Mouse (Mus musculus) ES-Bruce4 (cell line): ENCODE results near the gene Ank3. TPM values are rescaled to one million over a fixed set of nuclear protein-coding genes. Genes with fewer than 3 reads are reported as not detected.

Source experiments
- H3K27ac ChIP-seq: 2 replicates; pipeline ENCODE4 v1.5.1; 2012; ENCODE audit warnings: low read length, inconsistent platforms; ENCODE audit not compliant: insufficient read depth
- H3K27me3 ChIP-seq: 2 replicates; pipeline ENCODE4 v1.6.1; 2012; ENCODE audit warnings: mild to moderate bottlenecking, low read length, inconsistent platforms; ENCODE audit not compliant: control insufficient read depth, poor library complexity, insufficient read depth, severe bottlenecking
- H3K36me3 ChIP-seq: 2 replicates; pipeline ENCODE4 v1.6.1; 2012; ENCODE audit warnings: inconsistent platforms, mild to moderate bottlenecking, low read length, moderate library complexity; ENCODE audit not compliant: control insufficient read depth, poor library complexity, insufficient read depth, severe bottlenecking
- H3K4me1 ChIP-seq: one replicate; pipeline ENCODE4 v1.8.1; 2011; ENCODE audit warnings: low read length; ENCODE audit not compliant: control insufficient read depth, insufficient read depth
- H3K4me3 ChIP-seq: 2 replicates; pipeline ENCODE4 v1.5.1; 2011; ENCODE audit warnings: low read depth, mild to moderate bottlenecking, low read length
- H3K9ac ChIP-seq: 2 replicates; pipeline ENCODE4 v1.6.1; 2012; ENCODE audit warnings: low read depth, mild to moderate bottlenecking, inconsistent platforms; ENCODE audit not compliant: poor library complexity, severe bottlenecking
- H3K9me3 ChIP-seq: replicated peaks from 2 replicates; pipeline ENCODE4 v1.6.1; 2012; ENCODE audit warnings: mild to moderate bottlenecking, low read length, inconsistent platforms; ENCODE audit not compliant: control insufficient read depth, poor library complexity, insufficient read depth, severe bottlenecking
- CTCF ChIP-seq: IDR thresholded peaks from one replicate; pipeline ENCODE4 v1.8.1; 2011; ENCODE audit warnings: low read depth, low read length
- EP300 ChIP-seq: IDR thresholded peaks from 2 replicates; pipeline ENCODE4 v1.6.1; 2011; ENCODE audit warnings: low read depth, low read length; ENCODE audit not compliant: insufficient read depth
- POLR2A ChIP-seq: IDR thresholded peaks from one replicate; pipeline ENCODE4 v1.8.1; 2011; ENCODE audit warnings: low read length; ENCODE audit not compliant: insufficient read depth
- polyA plus RNA-seq: library from polyadenylated mRNA; stranded (reverse); fragments of >200 nt; gene quantifications from 2 replicates; pipeline ENCODE4 v1.2.4, GENCODE M21; 2011; ENCODE audit warnings: low read depth; ENCODE audit not compliant: missing spikeins, insufficient read depth, insufficient read length

Gene Ank3
- polyA plus RNA-seq, 1 experiment: 61.0 TPM

- Histone ChIP-seq H3K4me3 (no peak overlapping the region), H3K4me1 (no peaks in the 10 kb centered on the region), H3K9ac (no peak overlapping the region), H3K9me3 (no peaks in the 10 kb centered on the region), H3K36me3 (no peaks in the 10 kb centered on the region), H3K27ac (no peak overlapping the region), H3K27me3 (no peaks in the 10 kb centered on the region)
- no peak for TF ChIP-seq POLR2A
- TF ChIP-seq EP300: no peak
- no peak for TF ChIP-seq CTCF
Observed at GRCm38 (mm10) chr10:69796421-69796886, 397.9 kb downstream of the Ank3 start.

DNA sequence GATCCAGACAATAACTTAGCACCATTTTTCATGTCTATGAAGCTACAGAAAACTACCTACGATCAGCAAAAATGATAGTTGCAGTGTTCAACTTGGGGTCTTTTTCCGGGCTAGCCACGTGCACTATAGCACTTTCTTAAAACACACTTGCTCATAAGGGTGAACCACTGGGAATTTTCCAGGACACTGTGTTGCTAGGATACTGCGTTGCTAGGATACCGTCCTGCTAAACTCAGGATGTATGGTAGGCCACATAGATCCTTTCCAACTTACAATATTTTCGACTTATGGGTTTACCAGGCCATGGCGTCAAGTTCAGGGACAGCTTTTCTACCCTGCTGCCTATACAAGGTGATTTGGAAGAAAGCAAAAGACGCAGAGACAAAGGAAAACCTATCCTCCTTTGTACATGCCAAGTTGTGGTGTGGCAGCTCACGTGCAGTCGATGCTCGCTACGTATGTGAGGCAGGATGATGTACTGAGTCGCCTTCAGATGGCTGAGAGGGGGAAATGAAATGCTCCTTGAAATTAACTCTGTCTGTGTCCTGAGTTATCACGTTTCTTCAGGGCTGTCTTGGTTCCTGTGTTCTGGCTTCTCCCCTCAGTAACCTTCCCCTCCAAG is 404.7 kb downstream of the Ank3 start:
- Histone ChIP-seq H3K4me3 (no peak overlapping the region), H3K9ac (no peak overlapping the region), H3K36me3 (no peaks in the 10 kb centered on the region), H3K27me3 (no peaks in the 10 kb centered on the region), H3K27ac (no peak overlapping the region), H3K4me1 (no peaks in the 10 kb centered on the region), H3K9me3 (no peaks in the 10 kb centered on the region)
- no peak for TF ChIP-seq CTCF
- TF ChIP-seq EP300: no peak
- TF ChIP-seq POLR2A: no peak

GRCm38 (mm10) chr10:69804613-69805012 is 406.0 kb downstream of the Ank3 start:
- H3K27me3 ChIP-seq: no peaks in the 10 kb centered on the region

GRCm38 (mm10) chr10:69810785-69811184 is 412.2 kb downstream of the Ank3 start:
- Histone ChIP-seq H3K27me3 (no peaks in the 10 kb centered on the region), H3K9ac (no peak overlapping the region), H3K4me1 (no peaks in the 10 kb centered on the region), H3K27ac (no peak overlapping the region), H3K4me3 (no peak overlapping the region), H3K9me3 (no peaks in the 10 kb centered on the region), H3K36me3 (no peaks in the 10 kb centered on the region)
- TF ChIP-seq POLR2A (no peak), CTCF (no peak), EP300 (no peak)

More at GRCm38 (mm10) chr10:69804613-69805012, 406.0 kb downstream of the Ank3 start:
- Histone ChIP-seq H3K36me3 (no peaks in the 10 kb centered on the region), H3K9ac (no peak overlapping the region), H3K4me1 (no peaks in the 10 kb centered on the region), H3K4me3 (no peak overlapping the region), H3K27ac (no peak overlapping the region), H3K9me3 (no peaks in the 10 kb centered on the region)
- TF ChIP-seq EP300: no peak
- TF ChIP-seq CTCF: no peak
- TF ChIP-seq POLR2A: no peak

DNA sequence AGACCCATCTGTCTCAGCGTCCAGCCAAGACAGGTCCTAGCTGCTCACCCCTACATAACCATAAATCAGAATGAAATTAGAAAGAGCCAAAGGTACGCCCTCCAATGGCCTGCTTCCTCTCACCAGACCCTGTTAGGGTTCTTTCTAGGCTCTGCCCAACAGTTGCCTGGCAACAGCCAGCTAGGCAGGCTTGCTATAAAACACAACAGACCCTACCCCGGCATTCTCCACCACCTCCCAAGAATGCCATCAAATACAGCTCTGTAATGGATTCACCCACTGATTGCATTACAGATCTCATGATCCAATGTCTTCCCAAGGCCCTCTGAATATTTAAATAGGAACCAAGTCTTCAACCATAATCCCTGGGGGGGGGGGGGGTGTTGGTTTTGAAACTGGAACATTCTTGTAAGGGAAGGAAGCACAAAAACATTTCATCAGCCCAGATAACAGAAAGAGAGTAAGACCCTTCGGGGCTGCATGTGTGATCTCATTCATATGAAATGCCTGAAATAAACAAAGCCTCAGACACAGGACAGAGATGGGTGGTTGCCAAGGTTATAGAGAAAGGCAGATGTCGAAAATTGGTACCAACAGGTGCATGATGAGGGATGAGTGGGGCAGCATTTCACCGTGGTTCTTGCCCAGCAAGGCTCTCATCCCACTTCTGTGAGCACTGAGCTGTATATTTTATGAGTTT is 415.4 kb downstream of the Ank3 start:
- no peaks in the 10 kb centered on the region for H3K9me3 ChIP-seq
- no peaks in the 10 kb centered on the region for H3K4me1 ChIP-seq
- no peak overlapping the region for H3K4me3 ChIP-seq
- H3K36me3 ChIP-seq: no peaks in the 10 kb centered on the region
- TF ChIP-seq POLR2A (no peak), EP300 (no peak), CTCF (no peak)
- no peaks in the 10 kb centered on the region for H3K27me3 ChIP-seq
- no peak overlapping the region for H3K9ac ChIP-seq
- H3K27ac ChIP-seq: no peak overlapping the region

DNA sequence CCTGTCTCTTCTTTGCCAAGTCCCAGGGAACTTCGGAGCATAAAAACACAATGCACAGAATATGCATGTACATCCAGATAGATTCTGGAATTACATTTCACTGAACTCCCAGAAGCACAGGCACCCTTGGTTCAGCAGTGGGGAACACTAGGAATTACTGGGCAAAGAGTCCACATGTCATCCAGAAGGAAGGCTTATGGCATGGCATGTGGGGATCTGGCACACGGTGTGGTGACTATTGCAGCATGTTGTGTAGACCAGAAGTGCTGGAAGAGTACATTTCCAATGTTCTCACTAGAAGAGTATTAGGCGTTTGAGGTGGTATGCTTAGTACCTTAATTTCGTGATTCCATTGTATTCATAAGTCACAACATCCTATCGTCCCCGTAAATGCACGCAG is 422.7 kb downstream of the Ank3 start:
- Histone ChIP-seq H3K27ac (no peak overlapping the region), H3K36me3 (no peaks in the 10 kb centered on the region), H3K9ac (no peak overlapping the region), H3K9me3 (no peaks in the 10 kb centered on the region), H3K27me3 (no peaks in the 10 kb centered on the region), H3K4me3 (no peak overlapping the region), H3K4me1 (no peaks in the 10 kb centered on the region)
- no peak for TF ChIP-seq POLR2A
- TF ChIP-seq EP300: no peak
- TF ChIP-seq CTCF: no peak
